Comparison of ENCODE assay signal across 11 mouse cellular contexts in the genomic region with DNA sequence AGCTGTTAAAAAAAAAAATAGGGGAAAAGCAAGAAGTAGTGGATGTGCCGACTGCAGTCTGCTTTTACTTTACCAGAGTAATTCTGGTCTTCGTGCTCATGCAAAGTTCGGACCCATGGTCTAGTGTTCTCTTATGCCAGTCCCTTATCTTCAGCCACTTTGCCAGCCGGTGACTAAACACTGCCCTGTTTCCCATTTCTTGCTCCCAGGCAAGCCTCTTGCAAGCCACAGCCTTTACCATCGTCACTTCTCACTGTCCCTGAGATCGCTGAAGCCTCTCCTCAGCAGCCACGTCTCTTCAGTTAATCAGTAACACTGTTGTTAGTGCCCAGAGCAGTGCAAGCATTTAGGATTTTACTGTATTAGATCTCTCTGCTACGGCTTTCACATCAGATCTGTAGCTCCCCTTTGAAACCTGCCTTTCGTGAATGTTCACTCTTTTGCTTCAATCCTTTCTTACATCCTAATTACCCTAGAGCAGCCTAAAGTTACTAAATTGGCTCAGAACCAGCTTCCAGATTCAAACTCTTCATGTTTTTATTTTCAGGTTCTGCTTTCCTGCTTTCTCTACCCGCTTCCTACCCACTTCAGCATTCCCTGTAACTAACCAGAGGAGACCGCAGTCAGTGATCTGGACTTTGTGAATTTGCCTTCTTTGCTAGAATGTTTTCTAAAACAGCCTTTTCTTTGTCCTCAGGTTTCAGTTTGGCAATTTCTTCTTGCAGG.
A peak's percentile ranks its signal among the peaks of the same experiment; 100 is the strongest.
DNase-seq lines count a peak whose midpoint lies in the region; ATAC-seq and TF ChIP-seq lines count a peak whose summit lies in the region.
"Had no signal": no experiment of that assay in that cellular context is flagged by ENCODE, and none has a peak within 500 bp of the region (broad histone marks: within the 10 kb centered on the region; RNA-seq: fewer than 3 reads in every experiment).

No protein-coding gene starts in this region.

- 0 out of 2 replicates have a peak overlapping the region, but pooled peaks have one; percentile 10 for H3K27ac ChIP-seq in heart, embryonic 10.5 days
- H3K27ac ChIP-seq in heart, adult 2 months: no peak overlapping the region
- H3K27ac ChIP-seq in stomach, embryonic 15.5 days: no peak overlapping the region
- H3K27ac ChIP-seq in stomach, postnatal 0 days (replicated peaks): no peak overlapping the region
- no peak overlapping the region for H3K27ac ChIP-seq in kidney, embryonic 16.5 days (ENCODE audit: low read length)
- H3K27ac ChIP-seq: gastrocnemius, adult 2 months; hindbrain, embryonic 13.5 days; liver, embryonic 13.5 days had no signal

- H3K9me3 ChIP-seq in heart, embryonic 10.5 days: no peaks in the 10 kb centered on the region
- H3K9me3 ChIP-seq in stomach, embryonic 15.5 days: no peaks in the 10 kb centered on the region
- H3K9me3 ChIP-seq in stomach, postnatal 0 days (ENCODE audit: control insufficient read depth, low read length): no peaks in the 10 kb centered on the region
- no peaks in the 10 kb centered on the region for H3K9me3 ChIP-seq in kidney, embryonic 16.5 days (ENCODE audit: low read length)
- H3K9me3 ChIP-seq: hindbrain, embryonic 13.5 days; liver, embryonic 13.5 days had no signal

- intact Hi-C loops in heart, adult 2 months (cut with DNase I): no loop called here
- intact Hi-C loops in left cerebral cortex, postnatal 4 days (cut with DNase I): no loop called here
- intact Hi-C loops in left cerebral cortex, postnatal 14 days (cut with DNase I): no loop called here

- WGBS in heart, embryonic 10.5 days: 51% methylated on average over 11 of the region's 11 CpGs
- 50% methylated on average over 11 of the region's 11 CpGs for WGBS in heart, adult 2 months
- WGBS in stomach, embryonic 15.5 days: 61% methylated on average over 11 of the region's 11 CpGs
- 64% methylated on average over 11 of the region's 11 CpGs for WGBS in stomach, postnatal 0 days
- WGBS in kidney, embryonic 16.5 days: 60% methylated on average over 11 of the region's 11 CpGs

- H3K9ac ChIP-seq in heart, adult 2 months (ENCODE audit: low read depth, low read length): no peak overlapping the region
- H3K9ac ChIP-seq in stomach, embryonic 15.5 days: no peak overlapping the region
- no peak overlapping the region for H3K9ac ChIP-seq in stomach, postnatal 0 days (ENCODE audit: low read length)
- no peak overlapping the region for H3K9ac ChIP-seq in kidney, embryonic 16.5 days (replicated peaks; ENCODE audit: low read length)
- H3K9ac ChIP-seq: hindbrain, embryonic 13.5 days; liver, embryonic 13.5 days had no signal

- no peak for TF ChIP-seq EP300 in heart, adult 2 months (IDR thresholded peaks at IDR 0.05; ENCODE audit: insufficient read depth, low read depth, low read length)
- TF ChIP-seq EP300 in stomach, postnatal 0 days (optimal IDR thresholded peaks at IDR 0.05): no peak

- no peak for ATAC-seq in stomach, embryonic 15.5 days (ENCODE audit: insufficient read depth, low FRiP score, low read depth)
- no peak for ATAC-seq in stomach, postnatal 0 days (ENCODE audit: low FRiP score, low TSS enrichment)
- ATAC-seq in kidney, embryonic 16.5 days (ENCODE audit: low FRiP score, low TSS enrichment): peak; percentile 91

- TF ChIP-seq CTCF in heart, adult 2 months (IDR thresholded peaks at IDR 0.05): no peak
- TF ChIP-seq CTCF in stomach, postnatal 0 days (IDR thresholded peaks at IDR 0.05; ENCODE audit: low read depth): no peak

- H3K36me3 ChIP-seq in heart, embryonic 10.5 days: no peaks in the 10 kb centered on the region
- H3K36me3 ChIP-seq in heart, adult 2 months (ENCODE audit: control insufficient read depth, insufficient read depth, low read length): no peaks in the 10 kb centered on the region; the same call in 1 of the 2 replicates
- no peaks in the 10 kb centered on the region for H3K36me3 ChIP-seq in stomach, embryonic 15.5 days
- H3K36me3 ChIP-seq in stomach, postnatal 0 days (ENCODE audit: control insufficient read depth, insufficient read depth, low read length): no peaks in the 10 kb centered on the region
- H3K36me3 ChIP-seq in kidney, embryonic 16.5 days (ENCODE audit: insufficient read depth, low read length): no peaks in the 10 kb centered on the region
- H3K36me3 ChIP-seq: hindbrain, embryonic 13.5 days; liver, embryonic 13.5 days had no signal

- DNase-seq in heart, embryonic 10.5 days (ENCODE audit: low spot score): no peak
- DNase-seq in heart, adult 2 months: no peak
- DNase-seq in stomach, postnatal 0 days (ENCODE audit: low spot score): no peak
- DNase-seq in ovary, adult 18-20 months (ENCODE audit: low spot score): no peak
- no peak for DNase-seq in left cerebral cortex, postnatal 4 days
- no peak for DNase-seq in left cerebral cortex, postnatal 14 days (ENCODE audit: low spot score in 2 of 2)
- DNase-seq: gastrocnemius, adult 2 months; liver, embryonic 13.5 days had no signal

- no peak for TF ChIP-seq POLR2A in heart, adult 2 months (IDR thresholded peaks at IDR 0.05; ENCODE audit: insufficient read depth, low read depth, low read length)

- no peaks in the 10 kb centered on the region for H3K27me3 ChIP-seq in heart, embryonic 10.5 days (ENCODE audit: insufficient read depth, poor library complexity, severe bottlenecking)
- H3K27me3 ChIP-seq in heart, adult 2 months (ENCODE audit: control insufficient read depth, insufficient read depth, low read length): no peaks in the 10 kb centered on the region
- H3K27me3 ChIP-seq in stomach, embryonic 15.5 days (replicated peaks): no peaks in the 10 kb centered on the region
- H3K27me3 ChIP-seq in stomach, postnatal 0 days (ENCODE audit: control insufficient read depth, insufficient read depth, low read length): no peaks in the 10 kb centered on the region
- H3K27me3 ChIP-seq in kidney, embryonic 16.5 days (ENCODE audit: insufficient read depth, low read length): no peaks in the 10 kb centered on the region
- H3K27me3 ChIP-seq: hindbrain, embryonic 13.5 days; liver, embryonic 13.5 days had no signal

- no peaks in the 10 kb centered on the region for H3K79me2 ChIP-seq in heart, adult 2 months (replicated peaks; ENCODE audit: control insufficient read depth, insufficient read depth, low read length)

- peaks cover 3% of the 10 kb centered on the region; the same call in 1 of the 2 replicates for H3K4me1 ChIP-seq in heart, embryonic 10.5 days
- H3K4me1 ChIP-seq in heart, adult 2 months (ENCODE audit: control insufficient read depth, insufficient read depth, low read length): peaks cover 1% of the 10 kb centered on the region; the same call in 1 of the 2 replicates
- no peaks in the 10 kb centered on the region for H3K4me1 ChIP-seq in stomach, embryonic 15.5 days
- no peaks in the 10 kb centered on the region for H3K4me1 ChIP-seq in stomach, postnatal 0 days (replicated peaks; ENCODE audit: control insufficient read depth, insufficient read depth)
- H3K4me1 ChIP-seq in kidney, embryonic 16.5 days (ENCODE audit: insufficient read depth, low read length): no peaks in the 10 kb centered on the region
- H3K4me1 ChIP-seq: liver, embryonic 13.5 days had no signal

- H3K4me3 ChIP-seq in heart, embryonic 10.5 days: no peak overlapping the region
- H3K4me3 ChIP-seq in heart, adult 2 months: no peak overlapping the region
- no peak overlapping the region for H3K4me3 ChIP-seq in stomach, embryonic 15.5 days (replicated peaks)
- no peak overlapping the region for H3K4me3 ChIP-seq in stomach, postnatal 0 days (ENCODE audit: low read depth, low read length)
- no peak overlapping the region for H3K4me3 ChIP-seq in kidney, embryonic 16.5 days (ENCODE audit: low read length)
- H3K4me3 ChIP-seq: gastrocnemius, adult 2 months; hindbrain, embryonic 13.5 days; liver, embryonic 13.5 days had no signal

- H3K4me2 ChIP-seq in stomach, embryonic 15.5 days: 0 out of 2 replicates have a peak overlapping the region, but pooled peaks have one; percentile 23
- H3K4me2 ChIP-seq in stomach, postnatal 0 days (replicated peaks; ENCODE audit: low read depth): no peak overlapping the region
- H3K4me2 ChIP-seq in kidney, embryonic 16.5 days (replicated peaks; ENCODE audit: low read depth, low read length): peak overlapping the region; percentile 36
- H3K4me2 ChIP-seq: hindbrain, embryonic 13.5 days; liver, embryonic 13.5 days had no signal
